Mouse (Mus musculus): ENCODE data around the gene Mmp1b.
A peak's percentile ranks its signal among the peaks of the same experiment; 100 is the strongest.
"Not testable (repeated sequence)": the region's sequence is repeated elsewhere in the genome, so short reads cannot be mapped to it uniquely, and the experiment has no call there.

The Mmp1b gene

GRCm38 (mm10) chr9:7387947-7388346 lies at the start of gene Mmp1b:
Gene Mmp1b, minus strand, starts transcription at chr9:7388047.
- DNase-seq (ENCODE audit: low read depth) = no peak

- DNase-seq (ENCODE audit: low read depth) = not testable (repeated sequence)
These were observed 8.7 kb upstream of the Mmp1b start for GRCm38 (mm10) chr9:7396556-7396955.

- no peak for DNase-seq (ENCODE audit: low read depth)
These were observed 33.3 kb downstream of the Mmp1b start for GRCm38 (mm10) chr9:7354535-7354934.

GRCm38 (mm10) chr9:7345513-7345912 lies 42.3 kb downstream of the Mmp1b start:
- no peak for DNase-seq (ENCODE audit: low read depth)

- no peak for DNase-seq (ENCODE audit: low read depth)
These were observed 43.7 kb downstream of the Mmp1b start, which contains the start of gene Mmp12 for GRCm38 (mm10) chr9:7344107-7344506. Gene Mmp12, plus strand, starts transcription at chr9:7344381.

- no peak for DNase-seq (ENCODE audit: low read depth)
These were observed 50.9 kb downstream of the Mmp1b start for GRCm38 (mm10) chr9:7336740-7337483.

- DNase-seq (ENCODE audit: low read depth) = no peak
These were observed 51.8 kb downstream of the Mmp1b start for GRCm38 (mm10) chr9:7335766-7336680.

- peak; percentile 35 for DNase-seq (ENCODE audit: low read depth)
These were observed 56.0 kb downstream of the Mmp1b start for GRCm38 (mm10) chr9:7331847-7332246.
